Mouse (Mus musculus) stomach, postnatal 0 days (tissue): ENCODE results near the gene Rasgef1b. TPM values are rescaled to one million over a fixed set of nuclear protein-coding genes. Genes with fewer than 3 reads are reported as not detected.

ENCODE experiments used
- ATAC-seq: fragments of 200-750 bp; cut with Nextera tagmentation; 2 replicates; pipeline ENCODE4 v1.8.0; 2017; ENCODE audit not compliant: low FRiP score, low TSS enrichment
- DNase-seq: peaks from one replicate; pipeline ENCODE4 v3.0.0-alpha.2; 2016; ENCODE audit warnings: low spot score
- H3K27ac ChIP-seq: fragments of 300-500 bp; sonication (generic); replicated peaks from 2 replicates; pipeline ENCODE4 v1.5.1; 2014; ENCODE audit warnings: mild to moderate bottlenecking, control low read depth
- H3K27me3 ChIP-seq: fragments of 300-500 bp; sonication (generic); 2 replicates; pipeline ENCODE4 v1.6.1; 2014; ENCODE audit warnings: low read length; ENCODE audit not compliant: control insufficient read depth, insufficient read depth
- H3K36me3 ChIP-seq: fragments of 300-500 bp; sonication (generic); 2 replicates; pipeline ENCODE4 v1.6.1; 2014; ENCODE audit warnings: low read length, mixed read lengths; ENCODE audit not compliant: control insufficient read depth, insufficient read depth
- H3K4me1 ChIP-seq: fragments of 300-500 bp; sonication (generic); replicated peaks from 2 replicates; pipeline ENCODE4 v1.6.1; 2014; ENCODE audit warnings: antibody characterized with exemption; ENCODE audit not compliant: control insufficient read depth, insufficient read depth
- H3K4me2 ChIP-seq: fragments of 300-500 bp; sonication (generic); replicated peaks from 2 replicates; pipeline ENCODE4 v1.6.1; 2014; ENCODE audit warnings: low read depth, mild to moderate bottlenecking, control low read depth, moderate library complexity
- H3K4me3 ChIP-seq: fragments of 300-500 bp; sonication (generic); 2 replicates; pipeline ENCODE4 v1.5.1; 2014; ENCODE audit warnings: low read depth, low read length, control low read depth
- H3K9ac ChIP-seq: fragments of 300-500 bp; sonication (generic); 2 replicates; pipeline ENCODE4 v1.6.1; 2014; ENCODE audit warnings: mild to moderate bottlenecking, low read length, control low read depth, mixed read lengths
- H3K9me3 ChIP-seq: fragments of 300-500 bp; sonication (generic); 2 replicates; pipeline ENCODE4 v1.6.1; 2016; ENCODE audit warnings: low read length; ENCODE audit not compliant: control insufficient read depth
- CTCF ChIP-seq: IDR thresholded peaks from 2 replicates; pipeline ENCODE4 v1.5.1; 2016; ENCODE audit warnings: antibody characterized with exemption, low read depth, mild to moderate bottlenecking, moderate library complexity
- EP300 ChIP-seq: optimal IDR thresholded peaks from 2 replicates; pipeline ENCODE3; 2016; ENCODE audit warnings: antibody characterized with exemption
- WGBS: fragments of 180-500 bp; shearing (Covaris S2); extraction: QIAGEN DNeasy Blood & Tissue Kit; methylation state at CpG from one replicate; pipeline ENCODE4 v1.1.7; 2014; 5-methylcytosine and 5-hydroxymethylcytosine counted together
- polyA plus RNA-seq: library from polyadenylated mRNA; unstranded; fragments of >200 nt; fragmentation: Nextera tagmentation; extraction: Ambion mirVana; gene quantifications from 2 replicates; pipeline ENCODE4 v1.2.1, GENCODE M21; 2015

The Rasgef1b gene
- polyA plus RNA-seq, 1 experiment from 2014 or later: 37.4 TPM

- DNase-seq: no peak
- 71% methylated on average over 1 of the region's 1 CpGs for WGBS
- Histone ChIP-seq H3K27ac (no peak overlapping the region), H3K27me3 (no peaks in the 10 kb centered on the region), H3K4me3 (no peak overlapping the region), H3K4me1 (no peaks in the 10 kb centered on the region), H3K9ac (no peak overlapping the region), H3K36me3 (no peaks in the 10 kb centered on the region), H3K9me3 (no peaks in the 10 kb centered on the region), H3K4me2 (no peak overlapping the region)
- ATAC-seq: no peak
- TF ChIP-seq CTCF (no peak), EP300 (no peak)
Observed at GRCm38 (mm10) chr5:99496157-99496453, 232.8 kb downstream of the Rasgef1b start.

DNA sequence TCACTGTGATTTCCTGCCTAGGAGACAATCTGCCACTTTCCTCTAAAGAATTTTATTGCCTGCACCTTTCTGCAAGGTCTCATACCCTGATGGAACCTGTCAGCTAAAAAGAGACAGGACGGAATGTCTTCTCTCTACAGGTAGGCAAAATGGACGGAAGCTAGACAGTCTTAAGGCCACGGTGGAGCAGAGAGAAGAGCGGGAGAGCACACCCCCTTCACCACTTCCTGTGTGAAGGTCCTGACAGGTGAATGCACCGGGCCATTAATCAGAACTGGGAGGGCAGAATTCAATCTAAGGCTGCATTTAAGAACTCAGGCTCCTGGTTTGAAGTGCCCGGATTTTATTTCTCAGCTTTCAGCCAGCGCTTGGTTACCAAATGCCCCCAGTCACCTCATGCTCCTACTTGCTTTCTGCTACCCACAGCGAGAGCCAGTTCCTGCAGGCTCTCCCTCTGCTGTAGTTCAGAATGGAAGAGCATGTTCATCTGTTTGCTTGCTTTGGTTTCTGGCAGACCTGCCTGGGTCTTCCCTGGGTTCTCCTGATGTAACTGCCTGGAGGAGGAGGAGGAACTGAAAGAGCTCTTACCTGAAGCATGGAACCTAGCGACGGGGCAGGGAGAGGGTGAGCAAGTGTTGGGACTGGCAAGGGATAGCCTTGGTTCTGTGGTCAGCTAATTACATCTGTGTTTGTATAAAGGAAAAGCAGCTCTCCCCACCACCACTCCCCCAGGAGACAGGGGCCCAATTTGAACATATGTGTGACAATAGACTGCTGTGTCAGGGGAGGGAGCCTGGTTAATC, 233.3 kb downstream of the Rasgef1b start:
- no peak overlapping the region for H3K4me2 ChIP-seq
- H3K9me3 ChIP-seq: no peaks in the 10 kb centered on the region
- DNase-seq: no peak
- H3K9ac ChIP-seq: no peak overlapping the region
- H3K27me3 ChIP-seq: no peaks in the 10 kb centered on the region
- no peaks in the 10 kb centered on the region for H3K4me1 ChIP-seq
- WGBS: 58% methylated on average over 10 of the region's 10 CpGs
- no peak overlapping the region for H3K27ac ChIP-seq
- no peak overlapping the region for H3K4me3 ChIP-seq
- H3K36me3 ChIP-seq: no peaks in the 10 kb centered on the region
- ATAC-seq: no peak
- TF ChIP-seq EP300: no peak
- no peak for TF ChIP-seq CTCF

DNA sequence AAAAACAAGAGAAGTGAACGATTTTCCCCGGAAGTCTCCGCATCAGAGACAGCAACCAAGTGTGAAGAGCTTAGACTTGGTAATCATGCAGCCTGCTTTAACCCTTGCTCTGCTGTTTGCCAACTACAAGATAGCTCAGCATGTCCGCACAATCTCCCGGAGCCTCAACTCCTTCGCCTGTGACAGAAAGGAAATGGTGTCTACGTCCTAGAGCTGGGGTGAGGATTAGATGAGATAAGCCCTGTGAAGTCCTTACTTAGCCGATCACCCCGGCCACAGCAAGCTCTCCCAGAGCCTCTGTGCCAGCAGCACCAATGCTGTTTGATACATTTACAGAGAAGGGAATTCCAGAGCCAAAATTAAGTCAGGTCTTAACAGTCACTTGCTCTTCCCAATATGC, 235.0 kb downstream of the Rasgef1b start:
- DNase-seq (no peak), ATAC-seq (no peak)
- H3K9ac ChIP-seq: no peak overlapping the region
- no peaks in the 10 kb centered on the region for H3K4me1 ChIP-seq
- no peaks in the 10 kb centered on the region for H3K9me3 ChIP-seq
- H3K4me2 ChIP-seq: no peak overlapping the region
- no peaks in the 10 kb centered on the region for H3K36me3 ChIP-seq
- no peaks in the 10 kb centered on the region for H3K27me3 ChIP-seq
- H3K4me3 ChIP-seq: no peak overlapping the region
- no peak overlapping the region for H3K27ac ChIP-seq
- TF ChIP-seq CTCF: no peak
- no peak for TF ChIP-seq EP300
- WGBS: 66% methylated on average over 9 of the region's 9 CpGs

- H3K9me3 ChIP-seq: no peaks in the 10 kb centered on the region
- no peaks in the 10 kb centered on the region for H3K4me1 ChIP-seq
- H3K27me3 ChIP-seq: no peaks in the 10 kb centered on the region
- WGBS: 83% methylated on average over 3 of the region's 3 CpGs
- no peaks in the 10 kb centered on the region for H3K36me3 ChIP-seq
- DNase-seq: no peak
- no peak overlapping the region for H3K9ac ChIP-seq
- no peak overlapping the region for H3K4me2 ChIP-seq
- TF ChIP-seq EP300 (no peak), CTCF (no peak)
- no peak overlapping the region for H3K4me3 ChIP-seq
- H3K27ac ChIP-seq: no peak overlapping the region
- ATAC-seq: no peak
Observed at GRCm38 (mm10) chr5:99493017-99493416, 235.8 kb downstream of the Rasgef1b start.

DNA sequence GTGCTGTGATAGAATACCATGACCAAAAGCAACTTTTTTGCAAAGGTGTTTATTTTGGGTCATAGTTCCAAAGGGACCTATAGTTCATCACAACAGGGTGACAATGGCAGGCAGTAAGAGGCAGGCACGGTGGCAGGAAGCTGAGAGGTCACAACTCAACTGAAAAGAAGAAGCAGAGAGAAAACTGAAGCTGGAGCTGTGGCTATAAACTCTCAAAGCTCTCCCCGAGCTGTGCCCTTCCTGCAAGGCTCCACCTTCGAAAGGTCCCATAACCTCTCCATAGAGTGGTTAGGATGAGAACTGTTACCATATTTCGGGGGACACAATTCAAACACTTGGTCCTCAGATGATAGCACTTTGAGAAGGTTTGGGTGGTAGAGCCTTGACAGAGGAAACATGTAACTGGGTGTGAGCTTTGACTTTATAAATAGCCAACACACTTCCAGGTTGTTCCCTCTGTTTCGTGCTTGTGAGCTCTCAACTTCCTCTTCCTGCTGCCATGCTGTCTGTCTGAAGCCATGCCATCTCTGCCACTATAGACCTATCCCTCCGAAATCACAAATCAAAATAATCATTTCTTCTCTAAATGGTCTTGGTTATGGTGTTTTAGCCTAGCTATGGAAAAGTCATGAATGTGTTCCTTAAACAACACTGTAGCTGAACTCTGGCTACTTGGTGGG, 240.2 kb downstream of the Rasgef1b start:
- Histone ChIP-seq H3K9ac (no peak overlapping the region), H3K4me3 (no peak overlapping the region), H3K27ac (no peak overlapping the region), H3K9me3 (no peaks in the 10 kb centered on the region), H3K4me2 (no peak overlapping the region), H3K27me3 (no peaks in the 10 kb centered on the region), H3K4me1 (no peaks in the 10 kb centered on the region), H3K36me3 (no peaks in the 10 kb centered on the region)
- WGBS: 84% methylated on average over 6 of the region's 6 CpGs
- DNase-seq (no peak), ATAC-seq (no peak)
- no peak for TF ChIP-seq EP300
- TF ChIP-seq CTCF: no peak
